In the genomic region with DNA sequence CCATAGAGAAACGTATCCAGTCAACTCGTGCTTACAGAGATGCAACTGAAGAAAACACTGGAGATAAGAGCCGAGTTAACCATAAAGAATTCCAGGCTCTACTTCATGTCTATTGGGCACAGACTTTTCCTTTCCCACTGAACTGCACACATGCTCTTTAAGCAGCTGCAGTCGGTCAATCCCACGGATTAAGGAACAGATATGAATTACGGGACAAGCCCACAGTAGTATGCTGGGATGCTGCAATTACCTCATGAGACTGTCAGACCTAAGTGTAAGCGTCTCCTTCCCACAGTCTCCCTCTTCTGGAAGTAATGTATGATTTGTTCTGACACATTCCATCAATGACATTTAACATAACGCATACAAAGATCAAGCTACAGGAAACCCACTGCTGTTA, we compare ENCODE assay signal across 12 mouse cellular contexts.
"Had no signal": no experiment of that assay in that cellular context is flagged by ENCODE, and none has a peak within 500 bp of the region (broad histone marks: within the 10 kb centered on the region; RNA-seq: fewer than 3 reads in every experiment).

No protein-coding gene starts in this region.

- H3K4me2 ChIP-seq: intestine, embryonic 15.5 days; liver, embryonic 11.5 days; liver, embryonic 15.5 days; neural tube, embryonic 12.5 days had no signal

- DNase-seq: kidney, adult 8-10 months; kidney, postnatal 10 days; lung, postnatal 10 days; midbrain, embryonic 14.5 days; thymus, adult 18-20 months; thymus, postnatal 14 days had no signal

- H3K9ac ChIP-seq: intestine, embryonic 15.5 days; liver, embryonic 15.5 days; neural tube, embryonic 12.5 days had no signal

- H3K4me1 ChIP-seq: intestine, embryonic 15.5 days; limb, embryonic 10.5 days; liver, embryonic 15.5 days; neural tube, embryonic 12.5 days had no signal

- H3K27me3 ChIP-seq: intestine, embryonic 15.5 days; liver, embryonic 15.5 days; neural tube, embryonic 12.5 days had no signal

- ATAC-seq: intestine, embryonic 15.5 days had no signal

- H3K4me3 ChIP-seq: intestine, embryonic 15.5 days; left cerebral cortex, adult 2 months; limb, embryonic 10.5 days; liver, embryonic 15.5 days; neural tube, embryonic 12.5 days had no signal

- H3K36me3 ChIP-seq: intestine, embryonic 15.5 days; neural tube, embryonic 12.5 days had no signal

- H3K9me3 ChIP-seq: intestine, embryonic 15.5 days; limb, embryonic 10.5 days; liver, embryonic 15.5 days; neural tube, embryonic 12.5 days had no signal

- H3K27ac ChIP-seq: intestine, embryonic 15.5 days; left cerebral cortex, adult 2 months; limb, embryonic 10.5 days; liver, embryonic 15.5 days; neural tube, embryonic 12.5 days had no signal
